Mouse (Mus musculus): Measurements from ENCODE around the gene Cldn9. TPM values are rescaled to one million over a fixed set of nuclear protein-coding genes. Genes with fewer than 3 reads are reported as not detected.

Cldn9 gene
- polyA plus RNA-seq, 1 experiment from 2014 or later, result 2.0 TPM

Other genes starting within 250 kb of the Cldn9 start
- gene Vmn2r117, start 204.3 kb downstream of the Cldn9 start, polyA plus RNA-seq (2015; fragmentation: Nextera tagmentation; extraction: Ambion mirVana), result not detected in 2 replicates
- 17.0 and 18.0 TPM in 2 replicates for gene Zfp213, start 119.8 kb downstream of the Cldn9 start, polyA plus RNA-seq (2015; fragmentation: Nextera tagmentation; extraction: Ambion mirVana)
- gene Zfp13, start 84.5 kb downstream of the Cldn9 start, polyA plus RNA-seq (2015; fragmentation: Nextera tagmentation; extraction: Ambion mirVana), result 26.4 and 29.1 TPM in 2 replicates
- 0.20 and 0.25 TPM in 2 replicates for gene Zscan10, start 83.2 kb downstream of the Cldn9 start, polyA plus RNA-seq (2015; fragmentation: Nextera tagmentation; extraction: Ambion mirVana)
- 1.2 and 1.5 TPM in 2 replicates for gene Mmp25, start 38.7 kb downstream of the Cldn9 start, polyA plus RNA-seq (2015; fragmentation: Nextera tagmentation; extraction: Ambion mirVana)
- gene Bicdl2, start 23.5 kb downstream of the Cldn9 start, polyA plus RNA-seq (2015; fragmentation: Nextera tagmentation; extraction: Ambion mirVana), result 0.19 TPM in 1 of 2 replicates, not detected in the other
- gene Hcfc1r1, start 10.4 kb downstream of the Cldn9 start, polyA plus RNA-seq (2015; fragmentation: Nextera tagmentation; extraction: Ambion mirVana), result 150 and 153 TPM in 2 replicates
- 41.3 and 42.1 TPM in 2 replicates for gene Thoc6, start 10.1 kb downstream of the Cldn9 start, polyA plus RNA-seq (2015; fragmentation: Nextera tagmentation; extraction: Ambion mirVana)
- 5.8 and 6.1 TPM in 2 replicates for gene Tnfrsf12a, start 6.6 kb downstream of the Cldn9 start, polyA plus RNA-seq (2015; fragmentation: Nextera tagmentation; extraction: Ambion mirVana)
- 0.34 and 0.54 TPM in 2 replicates for gene Cldn6, start 4.8 kb downstream of the Cldn9 start, polyA plus RNA-seq (2015; fragmentation: Nextera tagmentation; extraction: Ambion mirVana)
- gene 1520401A03Rik, start 38.8 kb upstream of the Cldn9 start, polyA plus RNA-seq (2015; fragmentation: Nextera tagmentation; extraction: Ambion mirVana), result 0.13 TPM in 1 of 2 replicates, not detected in the other
- gene Pkmyt1, start 42.3 kb upstream of the Cldn9 start, polyA plus RNA-seq (2015; fragmentation: Nextera tagmentation; extraction: Ambion mirVana), result 20.8 and 21.1 TPM in 2 replicates
- gene Paqr4, start 56.8 kb upstream of the Cldn9 start, polyA plus RNA-seq (2015; fragmentation: Nextera tagmentation; extraction: Ambion mirVana), result 81.4 and 84.1 TPM in 2 replicates
- gene Kremen2, start 61.8 kb upstream of the Cldn9 start, polyA plus RNA-seq (2015; fragmentation: Nextera tagmentation; extraction: Ambion mirVana), result 1.4 and 1.8 TPM in 2 replicates
- gene Flywch1, start 87.6 kb upstream of the Cldn9 start, polyA plus RNA-seq (2015; fragmentation: Nextera tagmentation; extraction: Ambion mirVana), result 202 and 203 TPM in 2 replicates
- gene Flywch2, start 102.1 kb upstream of the Cldn9 start, polyA plus RNA-seq (2015; fragmentation: Nextera tagmentation; extraction: Ambion mirVana), result 73.9 and 86.2 TPM in 2 replicates
- 410 and 420 TPM in 2 replicates for gene Srrm2, start 106.5 kb upstream of the Cldn9 start, polyA plus RNA-seq (2015; fragmentation: Nextera tagmentation; extraction: Ambion mirVana)
- gene Elob, start 145.1 kb upstream of the Cldn9 start, polyA plus RNA-seq (2015; fragmentation: Nextera tagmentation; extraction: Ambion mirVana), result 1,167 and 1,245 TPM in 2 replicates
- 0.17 TPM in 1 of 2 replicates, not detected in the other for gene Prss33, start 152.0 kb upstream of the Cldn9 start, polyA plus RNA-seq (2015; fragmentation: Nextera tagmentation; extraction: Ambion mirVana)
- gene Prss32, start 159.8 kb upstream of the Cldn9 start, polyA plus RNA-seq (2015; fragmentation: Nextera tagmentation; extraction: Ambion mirVana), result 0.14 TPM in 1 of 2 replicates, not detected in the other
- gene Prss41, start 160.1 kb upstream of the Cldn9 start, polyA plus RNA-seq (2015; fragmentation: Nextera tagmentation; extraction: Ambion mirVana), result 1.2 and 2.0 TPM in 2 replicates
- not detected in 2 replicates for gene Prss21, start 184.0 kb upstream of the Cldn9 start, polyA plus RNA-seq (2015; fragmentation: Nextera tagmentation; extraction: Ambion mirVana)
- gene Dcpp1, start 196.8 kb upstream of the Cldn9 start, polyA plus RNA-seq (2015; fragmentation: Nextera tagmentation; extraction: Ambion mirVana), result not detected in 2 replicates
- gene Dcpp2, start 196.9 kb upstream of the Cldn9 start, polyA plus RNA-seq (2015; fragmentation: Nextera tagmentation; extraction: Ambion mirVana), result not detected in 2 replicates
- gene Dcpp3, start 233.4 kb upstream of the Cldn9 start, polyA plus RNA-seq (2015; fragmentation: Nextera tagmentation; extraction: Ambion mirVana), result 0.24 TPM in 1 of 2 replicates, not detected in the other

All from hindbrain, embryonic 16.5 days (tissue).